Mouse (Mus musculus): ENCODE measurements at regions not wholly inside any gene's neighbourhood (a gene's known extent, or its start where the extent isn't known, plus 50 kb on each side); places are given as distances from the start of the nearest gene placed in this dataset.
A peak's percentile ranks its signal among the peaks of the same experiment; 100 is the strongest.

GRCm38 (mm10) chr4:5471891-5472558, 678.9 kb upstream of the Impad1 start:
- Histone ChIP-seq H3K36me3 (replicated peaks; ENCODE audit: control insufficient read depth, insufficient read depth, low read depth) (no peaks in the 10 kb centered on the region), H3K9me3 (ENCODE audit: control insufficient read depth, low read length) (no peaks in the 10 kb centered on the region), H3K27me3 (ENCODE audit: control insufficient read depth, insufficient read depth, low read length) (no peaks in the 10 kb centered on the region), H3K4me3 (ENCODE audit: insufficient read depth in 1 of 2, low read depth in 2 of 2, low read length in 2 of 2) (no peak overlapping the region), H3K27ac (no peak overlapping the region), H3K4me1 (replicated peaks; ENCODE audit: control insufficient read depth in 2 of 2, insufficient read depth in 2 of 2, low read length in 1 of 2) (no peaks in the 10 kb centered on the region), H3K9ac (replicated peaks) (no peak overlapping the region), H3K4me2 (ENCODE audit: low read depth) (no peak overlapping the region)
- TF ChIP-seq EP300 (IDR thresholded peaks at IDR 0.05; ENCODE audit: low read depth) (no peak), CTCF (IDR thresholded peaks at IDR 0.05; ENCODE audit: low read depth) (no peak)
- WGBS (ENCODE audit: insufficient replicate concordance), result 39% methylated on average over 3 of the region's 3 CpGs
- ATAC-seq (ENCODE audit: insufficient read depth) (no peak), DNase-seq (ENCODE audit: low read depth in 3 of 3, low spot score in 3 of 3) (no peak)

- ATAC-seq (ENCODE audit: insufficient read depth) (no peak), DNase-seq (ENCODE audit: low read depth in 3 of 3, low spot score in 3 of 3) (no peak)
- Histone ChIP-seq H3K4me2 (ENCODE audit: low read depth) (no peak overlapping the region), H3K9me3 (ENCODE audit: control insufficient read depth, low read length) (no peaks in the 10 kb centered on the region), H3K27ac (no peak overlapping the region), H3K36me3 (replicated peaks; ENCODE audit: control insufficient read depth, insufficient read depth, low read depth) (no peaks in the 10 kb centered on the region), H3K27me3 (ENCODE audit: control insufficient read depth, insufficient read depth, low read length) (no peaks in the 10 kb centered on the region), H3K9ac (replicated peaks) (no peak overlapping the region), H3K4me3 (ENCODE audit: insufficient read depth in 1 of 2, low read depth in 2 of 2, low read length in 2 of 2) (no peak overlapping the region), H3K4me1 (replicated peaks; ENCODE audit: control insufficient read depth in 2 of 2, insufficient read depth in 2 of 2, low read length in 1 of 2) (no peaks in the 10 kb centered on the region)
- TF ChIP-seq CTCF (IDR thresholded peaks at IDR 0.05; ENCODE audit: low read depth) (no peak), EP300 (IDR thresholded peaks at IDR 0.05; ENCODE audit: low read depth) (no peak)
Observed at GRCm38 (mm10) chr4:5459028-5459695, 666.0 kb upstream of the Impad1 start.

- Histone ChIP-seq H3K4me3 (ENCODE audit: insufficient read depth in 1 of 2, low read depth in 2 of 2, low read length in 2 of 2) (no peak overlapping the region), H3K36me3 (replicated peaks; ENCODE audit: control insufficient read depth, insufficient read depth, low read depth) (no peaks in the 10 kb centered on the region), H3K4me2 (ENCODE audit: low read depth) (no peak overlapping the region), H3K4me1 (replicated peaks; ENCODE audit: control insufficient read depth in 2 of 2, insufficient read depth in 2 of 2, low read length in 1 of 2) (no peaks in the 10 kb centered on the region), H3K9ac (replicated peaks) (no peak overlapping the region), H3K27me3 (ENCODE audit: control insufficient read depth, insufficient read depth, low read length) (no peaks in the 10 kb centered on the region), H3K27ac (no peak overlapping the region), H3K9me3 (ENCODE audit: control insufficient read depth, low read length) (no peaks in the 10 kb centered on the region)
- TF ChIP-seq CTCF (IDR thresholded peaks at IDR 0.05; ENCODE audit: low read depth) (no peak), EP300 (IDR thresholded peaks at IDR 0.05; ENCODE audit: low read depth) (no peak)
- 62% methylated on average over 6 of the region's 6 CpGs for WGBS (ENCODE audit: insufficient replicate concordance)
- DNase-seq (ENCODE audit: low read depth in 3 of 3, low spot score in 3 of 3), result no peak
- peak; percentile 68 for ATAC-seq (ENCODE audit: insufficient read depth)
Observed at GRCm38 (mm10) chr4:5450417-5450816, 657.3 kb upstream of the Impad1 start.

GRCm38 (mm10) chr4:5441339-5442019, 648.3 kb upstream of the Impad1 start:
- no peak for TF ChIP-seq CTCF (IDR thresholded peaks at IDR 0.05; ENCODE audit: low read depth)
- TF ChIP-seq EP300 (IDR thresholded peaks at IDR 0.05; ENCODE audit: low read depth), result no peak
- H3K9ac ChIP-seq (replicated peaks), result no peak overlapping the region
- H3K36me3 ChIP-seq (replicated peaks; ENCODE audit: control insufficient read depth, insufficient read depth, low read depth), result no peaks in the 10 kb centered on the region
- WGBS (ENCODE audit: insufficient replicate concordance), result 57% methylated on average over 2 of the region's 2 CpGs
- no peaks in the 10 kb centered on the region for H3K4me1 ChIP-seq (replicated peaks; ENCODE audit: control insufficient read depth in 2 of 2, insufficient read depth in 2 of 2, low read length in 1 of 2)
- no peak overlapping the region for H3K4me2 ChIP-seq (ENCODE audit: low read depth)
- DNase-seq (ENCODE audit: low read depth in 3 of 3, low spot score in 3 of 3) (no peak), ATAC-seq (ENCODE audit: insufficient read depth) (no peak)
- H3K4me3 ChIP-seq (ENCODE audit: insufficient read depth in 1 of 2, low read depth in 2 of 2, low read length in 2 of 2), result no peak overlapping the region
- no peak overlapping the region for H3K27ac ChIP-seq
- no peaks in the 10 kb centered on the region for H3K27me3 ChIP-seq (ENCODE audit: control insufficient read depth, insufficient read depth, low read length)
- H3K9me3 ChIP-seq (ENCODE audit: control insufficient read depth, low read length), result no peaks in the 10 kb centered on the region

- WGBS (ENCODE audit: insufficient replicate concordance), result 46% methylated on average over 3 of the region's 3 CpGs
- no peaks in the 10 kb centered on the region for H3K27me3 ChIP-seq (ENCODE audit: control insufficient read depth, insufficient read depth, low read length)
- H3K9me3 ChIP-seq (ENCODE audit: control insufficient read depth, low read length), result no peaks in the 10 kb centered on the region
- H3K27ac ChIP-seq, result no peak overlapping the region
- no peaks in the 10 kb centered on the region for H3K4me1 ChIP-seq (replicated peaks; ENCODE audit: control insufficient read depth in 2 of 2, insufficient read depth in 2 of 2, low read length in 1 of 2)
- ATAC-seq (ENCODE audit: insufficient read depth), result no peak
- no peak for DNase-seq (ENCODE audit: low read depth in 3 of 3, low spot score in 3 of 3)
- no peak overlapping the region for H3K9ac ChIP-seq (replicated peaks)
- no peak overlapping the region for H3K4me2 ChIP-seq (ENCODE audit: low read depth)
- H3K36me3 ChIP-seq (replicated peaks; ENCODE audit: control insufficient read depth, insufficient read depth, low read depth), result no peaks in the 10 kb centered on the region
- no peak for TF ChIP-seq EP300 (IDR thresholded peaks at IDR 0.05; ENCODE audit: low read depth)
- TF ChIP-seq CTCF (IDR thresholded peaks at IDR 0.05; ENCODE audit: low read depth), result no peak
- no peak overlapping the region for H3K4me3 ChIP-seq (ENCODE audit: insufficient read depth in 1 of 2, low read depth in 2 of 2, low read length in 2 of 2)
Observed at GRCm38 (mm10) chr4:5437076-5437475, 643.9 kb upstream of the Impad1 start.

Data from liver, embryonic 14.5 days (tissue).